Mouse (Mus musculus) heart, embryonic 10.5 days (tissue): ENCODE data around the gene Elk3. TPM values are rescaled to one million over a fixed set of nuclear protein-coding genes. Genes with fewer than 3 reads are reported as not detected.

Source experiments
- DNase-seq: peaks from one replicate; pipeline ENCODE4 v3.0.0-alpha.2; 2017; ENCODE audit warnings: low spot score
- H3K27ac ChIP-seq: fragments of 300-500 bp; sonication (generic); 2 replicates; pipeline ENCODE4 v1.5.1; 2016; ENCODE audit warnings: mild to moderate bottlenecking
- H3K27me3 ChIP-seq: fragments of 300-500 bp; sonication (generic); 2 replicates; pipeline ENCODE4 v1.6.1; 2016; ENCODE audit warnings: mild to moderate bottlenecking; ENCODE audit not compliant: poor library complexity, insufficient read depth, severe bottlenecking
- H3K36me3 ChIP-seq: fragments of 300-500 bp; sonication (generic); 2 replicates; pipeline ENCODE4 v1.6.1; 2016; ENCODE audit warnings: mild to moderate bottlenecking, moderate library complexity
- H3K4me1 ChIP-seq: fragments of 300-500 bp; sonication (generic); 2 replicates; pipeline ENCODE4 v1.6.1; 2016; ENCODE audit warnings: mild to moderate bottlenecking
- H3K4me3 ChIP-seq: fragments of 300-500 bp; sonication (generic); 2 replicates; pipeline ENCODE4 v1.5.1; 2016; ENCODE audit warnings: mild to moderate bottlenecking, moderate library complexity
- H3K9me3 ChIP-seq: fragments of 300-500 bp; sonication (generic); 2 replicates; pipeline ENCODE4 v1.6.1; 2016; ENCODE audit warnings: mild to moderate bottlenecking, moderate library complexity
- WGBS: fragments of 180-500 bp; shearing (Covaris S2); methylation state at CpG from one replicate; pipeline ENCODE4 v1.1.7; 2016; 5-methylcytosine and 5-hydroxymethylcytosine counted together
- polyA plus RNA-seq: library from polyadenylated mRNA; unstranded; fragments of >200 nt; fragmentation: Nextera tagmentation; extraction: Ambion mirVana; gene quantifications from 2 replicates; pipeline ENCODE4 v1.2.1, GENCODE M21; 2016

Elk3 gene
- polyA plus RNA-seq, 1 experiment from 2014 or later, result 25.9 TPM

- peaks cover 18% of the 10 kb centered on the region for H3K4me1 ChIP-seq
- no peaks in the 10 kb centered on the region for H3K27me3 ChIP-seq
- DNase-seq, result no peak
- H3K4me3 ChIP-seq, result no peak overlapping the region
- H3K9me3 ChIP-seq, result no peaks in the 10 kb centered on the region
- 63% methylated on average over 6 of the region's 6 CpGs for WGBS
- H3K36me3 ChIP-seq, result 0 out of 2 replicates have a peak, but pooled peaks cover 3% of the 10 kb centered on the region
- no peak overlapping the region for H3K27ac ChIP-seq
Observed at GRCm38 (mm10) chr10:93305946-93306345, 5.0 kb downstream of the Elk3 start.

- H3K9me3 ChIP-seq, result no peaks in the 10 kb centered on the region
- DNase-seq, result no peak
- H3K4me3 ChIP-seq, result no peak overlapping the region
- no peak overlapping the region for H3K27ac ChIP-seq
- peaks cover 12% of the 10 kb centered on the region for H3K4me1 ChIP-seq
- no peaks in the 10 kb centered on the region for H3K27me3 ChIP-seq
- H3K36me3 ChIP-seq, result 0 out of 2 replicates have a peak, but pooled peaks cover 3% of the 10 kb centered on the region
- 57% methylated on average over 4 of the region's 4 CpGs for WGBS
Observed at GRCm38 (mm10) chr10:93303231-93303630, 7.7 kb downstream of the Elk3 start.

- H3K36me3 ChIP-seq, result 0 out of 2 replicates have a peak, but pooled peaks cover 3% of the 10 kb centered on the region
- H3K9me3 ChIP-seq, result no peaks in the 10 kb centered on the region
- WGBS, result 58% methylated on average over 8 of the region's 8 CpGs
- no peak for DNase-seq
- H3K27ac ChIP-seq, result no peak overlapping the region
- H3K4me1 ChIP-seq, result peaks cover 19% of the 10 kb centered on the region
- no peaks in the 10 kb centered on the region for H3K27me3 ChIP-seq
- H3K4me3 ChIP-seq, result no peak overlapping the region
Observed at GRCm38 (mm10) chr10:93301831-93302230, 9.1 kb downstream of the Elk3 start.

- WGBS, result 41% methylated on average over 7 of the region's 7 CpGs
Observed at GRCm38 (mm10) chr10:93298208-93298607, 12.7 kb downstream of the Elk3 start.

GRCm38 (mm10) chr10:93297774-93298173 lies 13.2 kb downstream of the Elk3 start:
- DNase-seq, result no peak
- Histone ChIP-seq H3K9me3 (no peaks in the 10 kb centered on the region), H3K27ac (peak overlapping the region; percentile 72; the same call in 1 of the 2 replicates), H3K4me1 (peaks cover 40% of the 10 kb centered on the region), H3K27me3 (no peaks in the 10 kb centered on the region), H3K36me3 (0 out of 2 replicates have a peak, but pooled peaks cover 3% of the 10 kb centered on the region), H3K4me3 (no peak overlapping the region)
- 30% methylated on average over 5 of the region's 5 CpGs for WGBS

More at GRCm38 (mm10) chr10:93298208-93298607, 12.7 kb downstream of the Elk3 start:
- no peaks in the 10 kb centered on the region for H3K9me3 ChIP-seq
- H3K4me3 ChIP-seq, result no peak overlapping the region
- H3K36me3 ChIP-seq, result 0 out of 2 replicates have a peak, but pooled peaks cover 3% of the 10 kb centered on the region
- no peaks in the 10 kb centered on the region for H3K27me3 ChIP-seq
- DNase-seq, result no peak
- peaks cover 40% of the 10 kb centered on the region for H3K4me1 ChIP-seq
- peak overlapping the region; percentile 72; the same call in 1 of the 2 replicates for H3K27ac ChIP-seq

- no peak for DNase-seq
- Histone ChIP-seq H3K27ac (peak overlapping the region; percentile 39; the same call in 1 of the 2 replicates), H3K27me3 (no peaks in the 10 kb centered on the region), H3K36me3 (no peaks in the 10 kb centered on the region), H3K4me1 (peaks cover 39% of the 10 kb centered on the region), H3K4me3 (no peak overlapping the region; the same call in 1 of the 2 replicates), H3K9me3 (no peaks in the 10 kb centered on the region)
- WGBS, result 42% methylated on average over 20 of the region's 20 CpGs
Observed at GRCm38 (mm10) chr10:93294547-93295219, 16.3 kb downstream of the Elk3 start.

GRCm38 (mm10) chr10:93293621-93294020 lies 17.3 kb downstream of the Elk3 start:
- no peaks in the 10 kb centered on the region for H3K9me3 ChIP-seq
- no peak for DNase-seq
- H3K36me3 ChIP-seq, result no peaks in the 10 kb centered on the region
- WGBS, result 56% methylated on average over 7 of the region's 7 CpGs
- H3K4me3 ChIP-seq, result no peak overlapping the region
- H3K27me3 ChIP-seq, result no peaks in the 10 kb centered on the region
- no peak overlapping the region for H3K27ac ChIP-seq
- H3K4me1 ChIP-seq, result peaks cover 41% of the 10 kb centered on the region

- H3K36me3 ChIP-seq, result peaks cover 7% of the 10 kb centered on the region; the same call in 1 of the 2 replicates
- peak; percentile 88 for DNase-seq
- no peaks in the 10 kb centered on the region for H3K27me3 ChIP-seq
- no peak overlapping the region for H3K4me3 ChIP-seq
- 7% methylated on average over 6 of the region's 6 CpGs for WGBS
- H3K9me3 ChIP-seq, result no peaks in the 10 kb centered on the region
- no peak overlapping the region for H3K27ac ChIP-seq
- H3K4me1 ChIP-seq, result peaks cover 43% of the 10 kb centered on the region
Observed at GRCm38 (mm10) chr10:93291843-93292242, 19.1 kb downstream of the Elk3 start.

GRCm38 (mm10) chr10:93291352-93291751 lies 19.6 kb downstream of the Elk3 start:
- Histone ChIP-seq H3K9me3 (no peaks in the 10 kb centered on the region), H3K36me3 (peaks cover 7% of the 10 kb centered on the region; the same call in 1 of the 2 replicates), H3K27ac (no peak overlapping the region), H3K4me3 (no peak overlapping the region), H3K4me1 (peaks cover 39% of the 10 kb centered on the region), H3K27me3 (no peaks in the 10 kb centered on the region)
- DNase-seq, result peak; percentile 86
- 35% methylated on average over 7 of the region's 7 CpGs for WGBS

- WGBS, result 67% methylated on average over 6 of the region's 6 CpGs
- Histone ChIP-seq H3K36me3 (peaks cover 14% of the 10 kb centered on the region), H3K9me3 (no peaks in the 10 kb centered on the region), H3K4me1 (peaks cover 35% of the 10 kb centered on the region), H3K27me3 (no peaks in the 10 kb centered on the region), H3K4me3 (no peak overlapping the region), H3K27ac (no peak overlapping the region)
- no peak for DNase-seq
Observed at GRCm38 (mm10) chr10:93289404-93289803, 21.5 kb downstream of the Elk3 start.

GRCm38 (mm10) chr10:93288336-93288735 lies 22.6 kb downstream of the Elk3 start:
- Histone ChIP-seq H3K4me1 (peaks cover 29% of the 10 kb centered on the region), H3K36me3 (peaks cover 24% of the 10 kb centered on the region), H3K9me3 (no peaks in the 10 kb centered on the region), H3K27me3 (no peaks in the 10 kb centered on the region), H3K27ac (no peak overlapping the region), H3K4me3 (no peak overlapping the region)
- 57% methylated on average over 4 of the region's 4 CpGs for WGBS
- no peak for DNase-seq

GRCm38 (mm10) chr10:93287551-93288145 lies 23.3 kb downstream of the Elk3 start:
- peaks cover 30% of the 10 kb centered on the region for H3K4me1 ChIP-seq

GRCm38 (mm10) chr10:93285489-93285888 lies 25.4 kb downstream of the Elk3 start:
- peaks cover 37% of the 10 kb centered on the region for H3K4me1 ChIP-seq
- peaks cover 35% of the 10 kb centered on the region for H3K36me3 ChIP-seq
- WGBS, result 58% methylated on average over 5 of the region's 5 CpGs
- no peaks in the 10 kb centered on the region for H3K27me3 ChIP-seq
- H3K9me3 ChIP-seq, result no peaks in the 10 kb centered on the region
- H3K4me3 ChIP-seq, result no peak overlapping the region
- DNase-seq, result no peak
- 0 out of 2 replicates have a peak overlapping the region, but pooled peaks have one; percentile 29 for H3K27ac ChIP-seq

More at GRCm38 (mm10) chr10:93287551-93288145, 23.3 kb downstream of the Elk3 start:
- H3K4me3 ChIP-seq, result no peak overlapping the region
- no peaks in the 10 kb centered on the region for H3K27me3 ChIP-seq
- 76% methylated on average over 8 of the region's 8 CpGs for WGBS
- peaks cover 26% of the 10 kb centered on the region for H3K36me3 ChIP-seq
- H3K27ac ChIP-seq, result peak overlapping the region; percentile 56; the same call in 1 of the 2 replicates
- H3K9me3 ChIP-seq, result no peaks in the 10 kb centered on the region
- DNase-seq, result no peak
